Mouse (Mus musculus): Measurements from ENCODE around the gene Cacna1s. TPM values are rescaled to one million over a fixed set of nuclear protein-coding genes. Genes with fewer than 3 reads are reported as not detected.

Cacna1s gene
- total RNA-seq (2022): 1 to 10 TPM in 2 of 4 experiments, under 1 TPM in 2; 0.37 to 1.9 (median 0.79) TPM

GRCm38 (mm10) chr1:136052547-136052946 lies at the start of gene Cacna1s:
TSS of gene Cacna1s (plus strand) at chr1:136052750.
- no peak for DNase-seq (ENCODE audit: low spot score in 2 of 2)

- DNase-seq (ENCODE audit: low spot score in 2 of 2): no peak
Measured at GRCm38 (mm10) chr1:136006292-136006748, 46.2 kb upstream of the Cacna1s start, which contains the start of gene Igfn1. TSS of gene Igfn1 (minus strand) at chr1:136006342.

- peak; percentile 29 to 40 for DNase-seq (ENCODE audit: low spot score in 2 of 2)
Measured at GRCm38 (mm10) chr1:136007211-136008158, 45.1 kb upstream of the Cacna1s start, which contains the start of gene Tmem9. TSS of gene Tmem9 (plus strand) at chr1:136008150.

GRCm38 (mm10) chr1:136008159-136008533 lies 44.4 kb upstream of the Cacna1s start:
- DNase-seq (ENCODE audit: low spot score in 2 of 2): no peak

GRCm38 (mm10) chr1:136010247-136010646 lies 42.3 kb upstream of the Cacna1s start:
- DNase-seq (ENCODE audit: low spot score in 2 of 2): no peak

GRCm38 (mm10) chr1:136013513-136013912 lies 39.0 kb upstream of the Cacna1s start:
- no peak for DNase-seq (ENCODE audit: low spot score in 2 of 2)

- DNase-seq (ENCODE audit: low spot score in 2 of 2): no peak
Measured at GRCm38 (mm10) chr1:136014796-136015502, 37.6 kb upstream of the Cacna1s start.

- no peak for DNase-seq (ENCODE audit: low spot score in 2 of 2)
Measured at GRCm38 (mm10) chr1:136017307-136017706, 35.2 kb upstream of the Cacna1s start.

- peak; percentile 93 for DNase-seq (ENCODE audit: low spot score in 2 of 2)
Measured at GRCm38 (mm10) chr1:136017907-136018313, 34.6 kb upstream of the Cacna1s start.

- DNase-seq (ENCODE audit: low spot score in 2 of 2): no peak
Measured at GRCm38 (mm10) chr1:136018390-136019189, 34.0 kb upstream of the Cacna1s start.

GRCm38 (mm10) chr1:136030201-136030600 lies 22.3 kb upstream of the Cacna1s start:
- DNase-seq (ENCODE audit: low spot score in 2 of 2): no peak

- no peak for DNase-seq (ENCODE audit: low spot score in 2 of 2)
Measured at GRCm38 (mm10) chr1:136031697-136032096, 20.9 kb upstream of the Cacna1s start.

GRCm38 (mm10) chr1:136032961-136033360 lies 19.6 kb upstream of the Cacna1s start:
- DNase-seq (ENCODE audit: low spot score in 2 of 2): no peak

- DNase-seq (ENCODE audit: low spot score in 2 of 2): peak in 1 of 2 experiments; percentile 54
Measured at GRCm38 (mm10) chr1:136038746-136039538, 13.6 kb upstream of the Cacna1s start.

GRCm38 (mm10) chr1:136040452-136040851 lies 12.1 kb upstream of the Cacna1s start:
- no peak for DNase-seq (ENCODE audit: low spot score in 2 of 2)

GRCm38 (mm10) chr1:136040874-136041273 lies 11.7 kb upstream of the Cacna1s start:
- DNase-seq (ENCODE audit: low spot score in 2 of 2): no peak

GRCm38 (mm10) chr1:136045774-136046173 lies 6.8 kb upstream of the Cacna1s start:
- peak in 1 of 2 experiments; percentile 66 for DNase-seq (ENCODE audit: low spot score in 2 of 2)

- DNase-seq (ENCODE audit: low spot score in 2 of 2): no peak
Measured at GRCm38 (mm10) chr1:136047432-136047831, 5.1 kb upstream of the Cacna1s start.

GRCm38 (mm10) chr1:136047894-136048293 lies 4.7 kb upstream of the Cacna1s start:
- no peak for DNase-seq (ENCODE audit: low spot score in 2 of 2)

GRCm38 (mm10) chr1:136050312-136051012 lies 2.1 kb upstream of the Cacna1s start, which contains the start of gene Ascl5:
TSS of gene Ascl5 (plus strand) at chr1:136050804.
- no peak for DNase-seq (ENCODE audit: low spot score in 2 of 2)
